Mouse (Mus musculus) 3134 (cell line): ENCODE measurements around the gene Lsm12.

Experiments
- DNase-seq: peaks from one replicate; pipeline ENCODE4 v3.0.0-alpha.2; 2011; ENCODE audit warnings: low spot score; ENCODE audit not compliant: insufficient read length; ENCODE audit errors: extremely low read depth

Gene Lsm12

DNA sequence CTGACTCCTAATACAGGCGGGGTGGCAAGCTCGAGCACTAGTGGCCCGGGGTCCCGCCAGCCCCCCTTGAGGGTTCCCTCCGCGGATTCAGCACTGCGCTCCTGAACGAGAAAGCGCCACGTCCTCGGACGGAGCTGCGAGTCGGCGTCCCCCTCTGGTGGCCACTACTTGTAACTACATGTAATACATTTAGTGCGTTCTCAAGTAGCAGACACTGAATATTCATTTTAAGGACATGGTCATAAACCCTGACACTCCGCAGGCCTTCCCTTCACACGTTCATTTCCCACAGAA lies 46.7 kb downstream of the Lsm12 start:
- DNase-seq = peak; percentile 61

DNA sequence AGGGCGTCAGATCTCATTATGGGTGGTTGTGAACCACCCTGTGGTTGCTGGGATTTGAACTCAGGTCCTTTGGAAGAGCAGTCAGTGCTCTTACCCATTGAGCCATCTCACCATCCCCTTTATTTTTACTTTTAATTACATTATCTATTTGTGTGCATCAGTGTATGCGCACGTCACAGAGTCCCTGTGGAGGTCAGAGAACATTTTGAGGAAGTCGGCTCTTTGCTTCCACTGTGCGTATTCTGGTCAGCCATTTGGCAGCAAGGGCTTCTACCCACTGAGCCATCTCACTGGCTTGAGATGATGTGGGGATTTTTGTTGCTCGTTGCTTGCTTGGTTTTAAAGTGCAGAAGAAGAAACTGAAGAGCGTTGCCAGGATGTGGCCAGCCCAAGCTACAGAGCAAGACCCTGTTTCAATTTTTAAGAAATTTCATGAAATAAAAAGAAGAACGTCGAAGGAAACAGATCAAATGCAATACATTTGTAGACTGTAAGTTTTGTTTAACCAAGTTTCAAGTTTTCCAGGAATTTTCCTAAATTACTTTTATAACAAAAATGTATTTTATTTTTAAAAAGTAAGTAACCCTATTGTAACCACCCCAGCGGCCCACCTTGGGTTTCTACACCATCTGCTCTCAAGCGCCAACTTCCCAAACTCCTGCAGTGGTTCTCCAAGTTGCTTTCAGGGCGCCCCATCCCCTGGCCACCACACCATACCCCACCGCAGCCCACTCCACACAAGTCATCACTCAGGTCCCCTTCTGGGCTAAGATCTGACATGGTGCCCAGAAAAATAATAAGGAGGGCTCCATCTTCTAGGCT lies 47.3 kb downstream of the Lsm12 start:
- DNase-seq = no peak

DNA sequence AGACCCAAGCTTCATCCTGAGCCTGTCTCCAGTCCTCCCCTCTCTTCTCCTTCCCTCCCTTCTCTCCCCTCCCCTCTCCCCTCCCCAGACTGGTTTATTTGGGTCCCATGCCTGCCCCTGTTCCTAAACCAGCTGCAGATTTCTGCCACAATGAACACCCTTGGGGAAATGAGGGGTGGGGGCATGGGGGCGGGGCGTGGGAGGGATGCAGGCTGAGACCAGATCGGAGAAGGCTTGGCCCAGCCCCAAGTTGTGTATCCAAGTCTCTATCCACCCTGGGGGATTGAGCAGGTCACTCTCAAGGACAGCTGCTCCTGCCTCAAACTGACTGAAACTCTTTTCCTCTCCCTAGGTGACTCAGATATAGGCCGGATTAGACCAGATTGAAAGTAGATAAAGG lies 50.6 kb downstream of the Lsm12 start:
- DNase-seq = no peak

DNA sequence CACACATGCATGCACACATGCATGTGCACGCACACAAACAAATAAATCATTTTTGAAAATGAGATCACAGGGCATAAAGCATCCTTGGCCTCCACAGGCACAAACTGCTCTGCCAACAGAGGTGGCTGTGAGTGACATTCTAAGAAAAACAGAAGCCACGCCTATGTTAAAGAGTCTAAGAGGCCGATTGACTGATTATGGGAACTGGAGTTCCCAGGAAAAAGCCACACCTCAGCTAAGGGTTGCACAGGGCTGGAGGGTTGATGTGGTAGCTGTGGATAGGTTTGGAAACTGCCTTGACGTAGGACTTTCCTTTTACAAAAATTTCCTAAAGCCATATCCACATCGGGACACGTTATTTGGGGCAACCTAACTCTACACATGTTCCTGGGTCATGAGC lies 67.7 kb downstream of the Lsm12 start:
- no peak for DNase-seq

DNA sequence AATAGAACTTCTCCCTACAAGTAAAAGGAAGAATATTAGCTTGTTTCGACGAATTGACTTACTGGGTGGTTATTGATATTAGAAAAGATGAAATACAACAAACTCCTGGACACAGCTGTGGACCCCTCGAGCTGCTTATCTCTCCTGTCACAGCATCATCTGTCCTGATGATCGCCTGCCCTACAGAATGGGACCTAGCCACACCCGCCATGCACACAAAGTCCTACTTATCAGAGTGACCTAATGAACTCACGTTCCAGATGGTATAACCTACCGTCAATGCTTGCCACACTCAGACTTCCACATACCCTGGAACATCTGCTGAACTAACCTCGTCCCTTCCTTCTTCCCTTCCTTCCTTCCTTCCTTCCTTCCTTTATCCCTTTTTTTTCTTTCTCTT lies 68.9 kb downstream of the Lsm12 start:
- DNase-seq = no peak
